Mouse (Mus musculus): ENCODE measurements around the gene Miga1.

GRCm38 (mm10) chr3:152239592-152239991 lies 100.6 kb downstream of the Miga1 start:
- TF ChIP-seq CTCF (IDR thresholded peaks at IDR 0.05; ENCODE audit: low read depth, low read length) (no peak), TAL1 (conservative IDR thresholded peaks at IDR 0.05; ENCODE audit: low read depth, low read length) (no peak), POLR2AphosphoS5 (IDR thresholded peaks at IDR 0.05; ENCODE audit: insufficient replicate concordance, low read depth, low read length) (no peak), GATA2 (IDR thresholded peaks at IDR 0.05; ENCODE audit: borderline replicate concordance, low read depth, low read length) (no peak)

Data from G1E (cell line).